Mouse (Mus musculus): ENCODE results near the gene Tmem107.

The Tmem107 gene

GRCm38 (mm10) chr11:69073065-69073888 is 2.7 kb downstream of the Tmem107 start:
- intact Hi-C loops (cut with DNase I), result no loop called here

- intact Hi-C loops (cut with DNase I), result no loop called here
Measured at GRCm38 (mm10) chr11:69073951-69074775, 3.6 kb downstream of the Tmem107 start.

- intact Hi-C loops (cut with DNase I), result no loop called here
Measured at GRCm38 (mm10) chr11:69074776-69075069, 4.1 kb downstream of the Tmem107 start.

GRCm38 (mm10) chr11:69075764-69076479 is 5.3 kb downstream of the Tmem107 start:
- intact Hi-C loops (cut with DNase I), result no loop called here

GRCm38 (mm10) chr11:69076572-69076971 is 6.0 kb downstream of the Tmem107 start:
- intact Hi-C loops (cut with DNase I), result no loop called here

- intact Hi-C loops (cut with DNase I), result no loop called here
Measured at GRCm38 (mm10) chr11:69077316-69077715, 6.7 kb downstream of the Tmem107 start.

GRCm38 (mm10) chr11:69078041-69078440 is 7.4 kb downstream of the Tmem107 start:
- intact Hi-C loops (cut with DNase I), result no loop called here

- intact Hi-C loops (cut with DNase I), result no loop called here
Measured at GRCm38 (mm10) chr11:69078805-69079438, 8.3 kb downstream of the Tmem107 start.

- intact Hi-C loops (cut with DNase I), result no loop called here
Measured at GRCm38 (mm10) chr11:69080102-69080854, 9.7 kb downstream of the Tmem107 start.

- intact Hi-C loops (cut with DNase I), result no loop called here
Measured at GRCm38 (mm10) chr11:69080855-69081222, 10.2 kb downstream of the Tmem107 start.

GRCm38 (mm10) chr11:69081613-69082012 is 11.0 kb downstream of the Tmem107 start:
- intact Hi-C loops (cut with DNase I), result no loop called here

GRCm38 (mm10) chr11:69085608-69086007 is 15.0 kb downstream of the Tmem107 start:
- intact Hi-C loops (cut with DNase I), result no loop called here

GRCm38 (mm10) chr11:69086390-69086789 is 15.8 kb downstream of the Tmem107 start:
- intact Hi-C loops (cut with DNase I), result no loop called here

GRCm38 (mm10) chr11:69087082-69087481 is 16.5 kb downstream of the Tmem107 start:
- intact Hi-C loops (cut with DNase I), result no loop called here

- intact Hi-C loops (cut with DNase I), result no loop called here
Measured at GRCm38 (mm10) chr11:69087597-69087996, 17.0 kb downstream of the Tmem107 start.

GRCm38 (mm10) chr11:69088103-69088855 is 17.7 kb downstream of the Tmem107 start, which contains the start of gene Vamp2:
TSS of gene Vamp2 (plus strand) at chr11:69088490.
- intact Hi-C loops (cut with DNase I), result no loop called here

- intact Hi-C loops (cut with DNase I), result no loop called here
Measured at GRCm38 (mm10) chr11:69088856-69089615, 18.4 kb downstream of the Tmem107 start.

- intact Hi-C loops (cut with DNase I), result loop anchor here (10.0 kb wide), 1 partner anchor 325 kb away; the partner anchor contains the start of gene Kdm6b
Measured at GRCm38 (mm10) chr11:69089616-69090290, 19.1 kb downstream of the Tmem107 start.
